Mouse (Mus musculus): ENCODE results near the gene Rasgef1b. TPM values are rescaled to one million over a fixed set of nuclear protein-coding genes. Genes with fewer than 3 reads are reported as not detected.

Rasgef1b gene
- polyA plus RNA-seq, 1 experiment from 2014 or later = 65.7 TPM

DNA sequence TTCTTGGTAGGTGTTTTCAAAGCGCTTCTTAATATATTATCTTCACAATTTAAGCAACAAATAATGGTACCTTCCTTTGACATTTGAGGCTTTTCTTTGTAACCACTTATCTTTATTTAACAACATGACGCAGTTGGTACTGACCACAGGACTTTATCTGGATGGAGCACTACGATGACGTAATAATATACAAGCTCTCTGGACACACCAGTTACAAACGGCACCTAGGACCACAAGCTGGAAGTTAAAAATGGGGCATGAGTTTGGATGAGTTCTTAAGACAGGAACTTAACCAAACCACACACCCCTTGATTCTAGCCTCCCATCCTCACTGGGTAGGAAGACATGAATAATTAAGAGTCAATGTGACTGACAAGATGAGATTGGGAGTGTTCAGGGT, 369.6 kb downstream of the Rasgef1b start:
- Histone ChIP-seq H3K27me3 (replicated peaks) (no peaks in the 10 kb centered on the region), H3K36me3 (replicated peaks) (no peaks in the 10 kb centered on the region), H3K4me1 (no peaks in the 10 kb centered on the region), H3K9ac (no peak overlapping the region), H3K4me3 (no peak overlapping the region), H3K4me2 (no peak overlapping the region), H3K27ac (no peak overlapping the region), H3K9me3 (no peaks in the 10 kb centered on the region)
- 88% methylated on average over 5 of the region's 5 CpGs for WGBS
- ATAC-seq (replicated peaks) = no peak

DNA sequence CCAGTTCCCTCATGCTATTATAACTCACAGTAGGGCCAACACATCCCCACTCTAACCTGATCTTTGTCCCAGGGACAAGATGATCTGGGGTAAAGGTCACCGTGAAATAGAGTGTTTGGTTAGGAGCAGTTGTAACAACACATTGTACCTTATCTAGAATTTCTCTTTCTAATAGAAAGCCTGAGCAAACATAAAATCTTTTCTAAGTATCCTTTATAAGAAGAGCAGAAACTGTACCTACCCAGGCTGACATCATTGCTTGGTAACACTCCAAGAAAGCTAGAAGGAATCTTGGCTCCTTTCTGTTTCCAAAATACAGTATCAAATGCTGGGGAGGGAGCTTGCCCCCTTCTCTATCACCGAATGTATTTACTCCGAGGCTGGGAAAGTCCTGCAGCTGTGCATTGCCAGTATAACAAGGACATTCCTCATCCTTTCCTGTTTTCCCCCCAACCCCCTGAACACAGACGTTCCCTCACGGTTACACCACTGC, 374.2 kb downstream of the Rasgef1b start:
- no peaks in the 10 kb centered on the region for H3K4me1 ChIP-seq
- no peaks in the 10 kb centered on the region for H3K9me3 ChIP-seq
- H3K27me3 ChIP-seq (replicated peaks) = no peaks in the 10 kb centered on the region
- WGBS = 79% methylated on average over 5 of the region's 5 CpGs
- no peak for ATAC-seq (replicated peaks)
- no peak overlapping the region for H3K4me3 ChIP-seq
- no peak overlapping the region for H3K4me2 ChIP-seq
- H3K27ac ChIP-seq = no peak overlapping the region
- no peaks in the 10 kb centered on the region for H3K36me3 ChIP-seq (replicated peaks)
- H3K9ac ChIP-seq = no peak overlapping the region

DNA sequence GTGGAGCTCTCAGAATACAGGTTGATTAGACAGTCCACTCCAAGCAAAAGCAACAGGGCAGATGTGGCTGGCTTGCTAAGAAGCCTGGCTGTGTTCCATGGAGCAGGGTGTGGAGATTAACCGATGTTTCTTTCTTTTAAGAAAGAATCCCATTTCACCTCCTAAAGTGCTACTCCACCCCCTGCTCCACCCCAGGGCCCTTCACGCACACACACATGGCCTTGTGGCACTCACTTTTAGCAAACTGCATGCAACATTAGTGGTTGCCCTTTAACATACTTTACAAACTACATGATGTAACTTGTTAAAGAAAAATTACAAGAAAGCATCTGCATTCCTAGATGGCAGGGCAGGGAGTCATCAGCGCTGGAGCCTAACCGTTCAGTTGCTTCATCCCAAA, 378.8 kb downstream of the Rasgef1b start:
- H3K27me3 ChIP-seq (replicated peaks) = no peaks in the 10 kb centered on the region
- no peak overlapping the region for H3K27ac ChIP-seq
- H3K4me1 ChIP-seq = no peaks in the 10 kb centered on the region
- H3K9ac ChIP-seq = no peak overlapping the region
- 37% methylated on average over 4 of the region's 4 CpGs for WGBS
- H3K4me2 ChIP-seq = no peak overlapping the region
- no peaks in the 10 kb centered on the region for H3K36me3 ChIP-seq (replicated peaks)
- H3K4me3 ChIP-seq = no peak overlapping the region
- H3K9me3 ChIP-seq = no peaks in the 10 kb centered on the region
- no peak for ATAC-seq (replicated peaks)

- no peak for ATAC-seq (replicated peaks)
- Histone ChIP-seq H3K27me3 (replicated peaks) (no peaks in the 10 kb centered on the region), H3K4me1 (no peaks in the 10 kb centered on the region), H3K9ac (no peak overlapping the region), H3K36me3 (replicated peaks) (no peaks in the 10 kb centered on the region), H3K4me3 (no peak overlapping the region), H3K27ac (no peak overlapping the region), H3K4me2 (no peak overlapping the region), H3K9me3 (no peaks in the 10 kb centered on the region)
- WGBS = 86% methylated on average over 8 of the region's 8 CpGs
Measured at GRCm38 (mm10) chr5:99348257-99348849, 380.5 kb downstream of the Rasgef1b start.

- ATAC-seq (replicated peaks) = no peak
- H3K9ac ChIP-seq = no peak overlapping the region
- no peak overlapping the region for H3K27ac ChIP-seq
- no peaks in the 10 kb centered on the region for H3K4me1 ChIP-seq
- H3K36me3 ChIP-seq (replicated peaks) = no peaks in the 10 kb centered on the region
- no peak overlapping the region for H3K4me2 ChIP-seq
- H3K9me3 ChIP-seq = no peaks in the 10 kb centered on the region
- no peak overlapping the region for H3K4me3 ChIP-seq
- H3K27me3 ChIP-seq (replicated peaks) = no peaks in the 10 kb centered on the region
- WGBS = 96% methylated on average over 10 of the region's 10 CpGs
Measured at GRCm38 (mm10) chr5:99342527-99342926, 386.3 kb downstream of the Rasgef1b start.

DNA sequence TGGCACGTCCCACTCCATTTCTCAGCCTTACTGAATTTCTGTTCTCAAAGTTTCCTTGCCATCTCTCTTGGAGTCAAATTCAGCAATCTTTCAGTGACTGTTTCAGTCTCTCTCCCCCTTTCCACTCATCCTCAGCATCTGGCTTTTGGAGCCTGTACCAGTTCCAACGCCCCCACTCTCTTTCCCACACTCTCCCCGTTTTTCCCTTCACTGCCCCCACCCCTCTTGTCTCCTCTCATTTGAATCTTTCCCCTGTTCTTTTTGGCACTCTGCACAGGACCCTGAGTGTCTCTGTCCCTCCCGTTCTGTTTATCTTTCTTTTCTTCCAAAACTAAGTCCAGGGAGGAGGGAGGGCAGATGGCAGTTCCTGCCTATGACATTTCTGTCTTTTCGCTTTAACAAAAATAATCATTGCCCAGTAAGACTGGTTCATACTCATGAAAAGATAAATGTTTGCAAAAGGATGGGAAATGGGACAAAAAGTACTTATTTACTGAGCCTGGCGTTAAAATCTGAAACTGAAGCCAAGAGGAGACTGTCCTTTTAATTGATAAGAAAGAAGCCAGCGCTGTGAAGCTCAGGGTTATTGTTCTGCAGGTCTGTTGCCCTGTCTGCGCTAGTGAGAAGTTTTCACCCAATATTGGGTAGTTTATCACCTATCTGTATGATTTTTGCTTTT, 388.4 kb downstream of the Rasgef1b start:
- Histone ChIP-seq H3K27ac (no peak overlapping the region), H3K4me3 (no peak overlapping the region), H3K4me2 (no peak overlapping the region), H3K9me3 (no peaks in the 10 kb centered on the region), H3K9ac (no peak overlapping the region), H3K27me3 (replicated peaks) (no peaks in the 10 kb centered on the region), H3K4me1 (no peaks in the 10 kb centered on the region), H3K36me3 (replicated peaks) (no peaks in the 10 kb centered on the region)
- no peak for ATAC-seq (replicated peaks)
- WGBS = 74% methylated on average over 8 of the region's 8 CpGs

GRCm38 (mm10) chr5:99339790-99340189, 389.1 kb downstream of the Rasgef1b start:
- no peak overlapping the region for H3K27ac ChIP-seq
- no peak for ATAC-seq (replicated peaks)
- H3K9me3 ChIP-seq = no peaks in the 10 kb centered on the region
- H3K4me2 ChIP-seq = no peak overlapping the region
- WGBS = 70% methylated on average over 15 of the region's 15 CpGs
- no peaks in the 10 kb centered on the region for H3K4me1 ChIP-seq
- no peak overlapping the region for H3K9ac ChIP-seq
- no peak overlapping the region for H3K4me3 ChIP-seq
- no peaks in the 10 kb centered on the region for H3K36me3 ChIP-seq (replicated peaks)
- H3K27me3 ChIP-seq (replicated peaks) = no peaks in the 10 kb centered on the region

- Histone ChIP-seq H3K9me3 (no peaks in the 10 kb centered on the region), H3K27ac (no peak overlapping the region), H3K9ac (no peak overlapping the region), H3K4me2 (no peak overlapping the region), H3K36me3 (replicated peaks) (no peaks in the 10 kb centered on the region), H3K4me3 (no peak overlapping the region), H3K4me1 (no peaks in the 10 kb centered on the region), H3K27me3 (replicated peaks) (no peaks in the 10 kb centered on the region)
- WGBS = 94% methylated on average over 6 of the region's 6 CpGs
- ATAC-seq (replicated peaks) = no peak
Measured at GRCm38 (mm10) chr5:99338826-99339225, 390.0 kb downstream of the Rasgef1b start.

- Histone ChIP-seq H3K4me2 (no peak overlapping the region), H3K4me3 (no peak overlapping the region), H3K27me3 (replicated peaks) (no peaks in the 10 kb centered on the region), H3K27ac (no peak overlapping the region), H3K9me3 (no peaks in the 10 kb centered on the region), H3K36me3 (replicated peaks) (no peaks in the 10 kb centered on the region), H3K9ac (no peak overlapping the region), H3K4me1 (no peaks in the 10 kb centered on the region)
- no peak for ATAC-seq (replicated peaks)
- 86% methylated on average over 11 of the region's 11 CpGs for WGBS
Measured at GRCm38 (mm10) chr5:99336427-99336826, 392.4 kb downstream of the Rasgef1b start.

DNA sequence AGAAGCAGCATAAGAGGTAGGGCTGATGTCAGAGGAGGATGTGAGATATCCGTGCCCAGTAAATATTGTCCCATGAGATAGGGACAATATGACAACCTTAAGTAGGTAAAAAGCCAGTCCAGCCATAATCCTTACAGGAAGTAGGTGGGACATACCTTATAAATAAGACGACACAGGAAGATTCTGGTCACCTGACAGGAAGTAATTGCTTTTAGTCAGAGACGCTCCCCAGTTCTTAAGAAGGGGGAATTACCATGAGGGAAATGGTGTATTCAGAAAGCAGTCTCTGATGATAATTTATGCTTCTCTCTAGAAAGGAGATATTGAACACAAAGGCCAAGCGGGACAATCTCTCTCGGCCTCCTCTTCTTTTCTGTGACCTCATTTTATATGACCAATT, 394.8 kb downstream of the Rasgef1b start:
- H3K27ac ChIP-seq = no peak overlapping the region
- H3K36me3 ChIP-seq (replicated peaks) = no peaks in the 10 kb centered on the region
- no peak for ATAC-seq (replicated peaks)
- H3K9me3 ChIP-seq = no peaks in the 10 kb centered on the region
- no peaks in the 10 kb centered on the region for H3K4me1 ChIP-seq
- WGBS = 84% methylated on average over 5 of the region's 5 CpGs
- no peak overlapping the region for H3K4me2 ChIP-seq
- no peak overlapping the region for H3K4me3 ChIP-seq
- H3K27me3 ChIP-seq (replicated peaks) = no peaks in the 10 kb centered on the region
- no peak overlapping the region for H3K9ac ChIP-seq

- Histone ChIP-seq H3K4me1 (no peaks in the 10 kb centered on the region), H3K9ac (no peak overlapping the region), H3K4me2 (no peak overlapping the region), H3K27me3 (replicated peaks) (no peaks in the 10 kb centered on the region), H3K9me3 (no peaks in the 10 kb centered on the region), H3K27ac (no peak overlapping the region), H3K36me3 (replicated peaks) (no peaks in the 10 kb centered on the region), H3K4me3 (no peak overlapping the region)
- 96% methylated on average over 2 of the region's 2 CpGs for WGBS
- no peak for ATAC-seq (replicated peaks)
Measured at GRCm38 (mm10) chr5:99332021-99332420, 396.8 kb downstream of the Rasgef1b start.

GRCm38 (mm10) chr5:99329065-99329464, 399.8 kb downstream of the Rasgef1b start:
- Histone ChIP-seq H3K36me3 (replicated peaks) (no peaks in the 10 kb centered on the region), H3K27ac (no peak overlapping the region), H3K4me1 (no peaks in the 10 kb centered on the region), H3K4me3 (no peak overlapping the region), H3K4me2 (no peak overlapping the region), H3K9me3 (no peaks in the 10 kb centered on the region), H3K9ac (no peak overlapping the region), H3K27me3 (replicated peaks) (no peaks in the 10 kb centered on the region)
- ATAC-seq (replicated peaks) = no peak
- 83% methylated on average over 6 of the region's 6 CpGs for WGBS

DNA sequence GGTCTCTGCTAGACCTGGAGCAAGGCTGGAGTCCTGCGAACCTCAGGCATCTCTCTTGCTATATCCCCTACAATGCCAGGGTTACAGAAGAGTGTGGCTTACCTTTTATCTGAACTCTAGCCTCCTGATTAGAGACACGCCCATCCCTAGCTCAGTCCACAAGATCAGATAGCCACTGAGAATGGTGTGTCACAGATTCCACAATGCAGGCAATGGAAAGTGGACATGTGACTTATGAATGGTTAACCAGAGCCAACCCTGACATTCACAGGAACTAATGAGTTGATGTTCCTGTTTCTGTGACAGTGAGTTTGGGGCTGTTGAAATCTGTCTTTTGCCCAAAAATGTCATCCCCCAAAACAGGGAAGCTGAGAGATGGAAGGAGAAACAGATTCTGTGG, 401.8 kb downstream of the Rasgef1b start:
- H3K4me2 ChIP-seq = no peak overlapping the region
- H3K27ac ChIP-seq = no peak overlapping the region
- H3K36me3 ChIP-seq (replicated peaks) = no peaks in the 10 kb centered on the region
- no peaks in the 10 kb centered on the region for H3K9me3 ChIP-seq
- H3K4me1 ChIP-seq = no peaks in the 10 kb centered on the region
- 95% methylated on average over 2 of the region's 2 CpGs for WGBS
- H3K4me3 ChIP-seq = no peak overlapping the region
- H3K27me3 ChIP-seq (replicated peaks) = no peaks in the 10 kb centered on the region
- ATAC-seq (replicated peaks) = no peak
- H3K9ac ChIP-seq = no peak overlapping the region
